Mouse (Mus musculus): ENCODE measurements around the gene Olfr890.
"Not testable (repeated sequence)": the region's sequence is repeated elsewhere in the genome, so short reads cannot be mapped to it uniquely, and the experiment has no call there.

Gene Olfr890

GRCm38 (mm10) chr9:38142217-38142616, at the start of gene Olfr890:
TSS of gene Olfr890 (plus strand) at chr9:38142517.
- no peak for DNase-seq (ENCODE audit: low spot score)

GRCm38 (mm10) chr9:38107828-38108227, 34.5 kb upstream of the Olfr890 start, which contains the start of gene Olfr888:
TSS of gene Olfr888 (plus strand) at chr9:38108128.
- DNase-seq (ENCODE audit: low spot score), result no peak

- DNase-seq (ENCODE audit: low spot score), result no peak
These were observed 27.4 kb upstream of the Olfr890 start, which contains the start of gene Olfr889 for GRCm38 (mm10) chr9:38114898-38115297. TSS of gene Olfr889 (plus strand) at chr9:38115198.

DNA sequence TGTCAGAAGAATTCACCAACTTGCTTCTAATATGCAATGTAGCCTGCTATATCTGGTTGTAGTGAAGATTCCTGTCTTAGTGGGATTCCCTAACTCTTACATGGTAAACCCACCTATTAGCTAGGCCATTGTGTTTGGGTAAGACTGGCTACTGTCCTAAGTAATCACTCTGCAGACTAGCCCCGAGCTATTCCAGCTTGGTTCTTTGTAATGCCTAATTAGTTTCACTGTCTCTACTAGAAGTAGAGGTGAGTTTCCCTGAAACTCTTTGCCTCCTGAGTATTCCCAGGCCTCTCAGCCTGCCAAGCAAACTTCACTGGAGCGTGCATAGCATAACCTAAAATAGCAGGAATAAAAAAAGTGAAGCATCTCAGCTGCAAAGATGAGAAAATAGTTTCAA, 26.0 kb downstream of the Olfr890 start:
- DNase-seq (ENCODE audit: low spot score), result not testable (repeated sequence)

DNA sequence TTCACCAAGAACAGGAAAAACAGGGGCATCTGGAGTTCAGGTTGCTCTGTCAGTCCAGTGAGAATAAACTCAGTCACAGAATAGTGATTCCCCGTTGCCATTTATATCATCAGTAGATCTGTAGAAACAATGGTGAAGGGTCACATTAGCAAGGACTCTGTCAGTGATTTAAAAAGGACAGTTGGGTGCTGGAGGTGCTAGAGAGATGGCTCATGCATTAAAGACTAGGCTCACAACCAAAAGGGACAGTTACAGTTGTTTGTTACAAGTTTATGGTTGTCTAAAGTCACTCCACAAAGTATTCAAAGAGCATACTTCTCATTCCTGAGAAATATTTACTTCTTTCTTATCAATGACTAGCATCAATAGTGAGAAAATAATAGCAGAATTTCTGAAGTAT, 38.4 kb downstream of the Olfr890 start, which contains the start of gene Olfr891:
TSS of gene Olfr891 (minus strand) at position 101 of the 400 bp plus-strand sequence.
- DNase-seq (ENCODE audit: low spot score), result no peak
